Mouse (Mus musculus): ENCODE data around the gene Nxt2. TPM values are rescaled to one million over a fixed set of nuclear protein-coding genes. Genes with fewer than 3 reads are reported as not detected.
A peak's percentile ranks its signal among the peaks of the same experiment; 100 is the strongest.
"Not testable (repeated sequence)": the region's sequence is repeated elsewhere in the genome, so short reads cannot be mapped to it uniquely, and the experiment has no call there.

The Nxt2 gene
- total RNA-seq, 2 experiments from 2014 or later = 29.1 to 29.8 TPM

DNA sequence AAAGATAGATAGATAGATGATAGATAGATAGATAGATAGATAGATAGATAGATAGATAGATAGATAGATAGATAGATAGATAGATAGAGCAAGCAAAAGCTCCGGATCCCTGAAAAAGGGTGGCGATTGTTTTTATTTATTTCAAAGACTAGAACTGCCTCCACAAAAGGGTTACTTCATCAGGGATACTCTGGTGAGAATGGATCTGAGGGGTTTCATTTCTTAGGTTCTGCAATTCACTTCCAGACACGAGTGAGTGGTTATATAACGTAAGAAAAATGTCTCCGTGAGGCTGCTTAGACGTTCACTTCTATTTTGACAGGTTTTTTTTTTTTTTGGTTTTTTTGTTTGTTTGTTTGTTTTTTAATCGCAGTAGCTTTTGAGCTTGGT is 2.2 kb downstream of the Nxt2 start:
- no peak for DNase-seq (ENCODE audit: extremely low spot score in 1 of 2, low spot score in 2 of 2)
- no peak for TF ChIP-seq CTCF (IDR thresholded peaks at IDR 0.05)
- Histone ChIP-seq H3K4me3 (peak overlapping the region; percentile 45), H3K27ac (peak overlapping the region; percentile 83)
- intact Hi-C loops (cut with DNase I) = loop anchor here (5.0 kb wide), 1 partner anchor 84 kb away; no protein-coding TSS in a partner anchor

- DNase-seq (ENCODE audit: extremely low spot score in 1 of 2, low spot score in 2 of 2); H3K4me3 ChIP-seq; H3K27ac ChIP-seq: not testable (repeated sequence)
- intact Hi-C loops (cut with DNase I) = loop anchor here (10.0 kb wide), 1 partner anchor 299 kb away; no protein-coding TSS in a partner anchor
These were observed 9.6 kb downstream of the Nxt2 start for GRCm38 (mm10) chrX:142236146-142236545.

- Histone ChIP-seq H3K27ac (no peak overlapping the region), H3K4me3 (no peak overlapping the region)
- intact Hi-C loops (cut with DNase I) = loop anchor here (10.0 kb wide), 1 partner anchor 298 kb away; no protein-coding TSS in a partner anchor
- no peak for DNase-seq (ENCODE audit: extremely low spot score in 1 of 2, low spot score in 2 of 2)
- peak; percentile 58 for TF ChIP-seq CTCF (IDR thresholded peaks at IDR 0.05)
These were observed 10.5 kb downstream of the Nxt2 start for GRCm38 (mm10) chrX:142237101-142237500.

- Histone ChIP-seq H3K4me3 (no peak overlapping the region), H3K27ac (no peak overlapping the region)
- TF ChIP-seq CTCF (IDR thresholded peaks at IDR 0.05) = no peak
- intact Hi-C loops (cut with DNase I) = no loop called here
- DNase-seq (ENCODE audit: extremely low spot score in 1 of 2, low spot score in 2 of 2) = no peak
These were observed 19.2 kb downstream of the Nxt2 start for GRCm38 (mm10) chrX:142245682-142246327.

DNA sequence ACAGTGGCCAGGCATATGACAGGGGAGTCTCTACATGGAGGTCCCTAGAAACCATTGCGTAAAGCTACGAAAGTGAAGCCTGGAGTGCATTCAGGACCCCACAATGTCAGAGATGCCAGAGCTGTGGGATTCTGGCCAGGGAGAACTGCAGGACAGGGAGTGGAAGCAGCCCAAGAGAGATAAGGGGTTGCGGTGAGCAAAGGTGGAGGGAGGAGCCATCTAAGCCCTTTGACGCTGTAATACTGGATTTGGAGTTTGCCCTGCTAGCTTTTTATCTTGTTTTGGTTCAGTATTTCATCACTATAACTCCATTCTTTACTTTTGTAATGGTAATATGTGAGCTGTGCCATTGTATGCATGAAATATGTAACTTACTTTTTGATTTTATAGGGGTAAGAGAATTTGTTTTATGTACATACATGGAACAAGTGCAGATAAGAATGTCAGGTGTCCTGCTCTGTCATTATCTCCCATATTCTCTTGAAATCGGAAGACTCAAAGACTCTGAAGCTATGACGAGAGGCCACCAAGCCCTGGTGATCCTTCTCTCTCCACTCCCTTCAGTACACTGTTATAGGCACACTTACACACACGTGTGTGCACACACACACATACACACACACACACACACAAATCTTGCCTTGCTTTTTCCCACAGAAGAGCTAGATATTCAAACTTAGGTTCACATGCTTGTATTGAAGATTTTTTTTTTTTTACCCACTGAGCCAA is 23.6 kb downstream of the Nxt2 start:
- intact Hi-C loops (cut with DNase I) = no loop called here
- Histone ChIP-seq H3K4me3 (no peak overlapping the region), H3K27ac (no peak overlapping the region)
- TF ChIP-seq CTCF (IDR thresholded peaks at IDR 0.05) = no peak
- no peak for DNase-seq (ENCODE audit: extremely low spot score in 1 of 2, low spot score in 2 of 2)

DNA sequence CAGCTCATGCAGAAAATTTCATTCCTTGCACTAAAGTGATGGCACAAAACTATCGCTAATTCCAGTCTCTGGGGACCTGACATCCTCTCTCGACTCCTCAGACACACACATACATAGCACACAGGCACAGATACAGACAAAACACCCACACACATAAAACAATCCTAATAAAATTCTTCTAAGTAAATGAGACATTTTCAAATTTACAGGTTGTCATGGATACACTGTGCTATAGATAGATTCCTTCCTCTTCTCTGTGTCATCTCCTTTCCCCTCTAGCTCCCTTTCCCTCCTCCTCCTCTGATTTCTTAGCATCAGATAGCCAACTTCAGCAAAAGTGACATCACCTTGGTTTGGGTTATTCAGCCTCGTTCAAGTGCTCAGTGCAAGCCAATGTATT is 49.5 kb downstream of the Nxt2 start:
- Histone ChIP-seq H3K27ac (no peak overlapping the region), H3K4me3 (no peak overlapping the region)
- no peak for DNase-seq (ENCODE audit: extremely low spot score in 1 of 2, low spot score in 2 of 2)
- TF ChIP-seq CTCF (IDR thresholded peaks at IDR 0.05) = no peak
- intact Hi-C loops (cut with DNase I) = no loop called here

- no peak overlapping the region for H3K27ac ChIP-seq
- TF ChIP-seq CTCF (IDR thresholded peaks at IDR 0.05) = no peak
- no peak for DNase-seq (ENCODE audit: extremely low spot score in 1 of 2, low spot score in 2 of 2)
- no peak overlapping the region for H3K4me3 ChIP-seq
- intact Hi-C loops (cut with DNase I) = no loop called here
These were observed 50.0 kb downstream of the Nxt2 start for GRCm38 (mm10) chrX:142276573-142276972.

GRCm38 (mm10) chrX:142285905-142286304 is 59.3 kb downstream of the Nxt2 start:
- intact Hi-C loops (cut with DNase I) = no loop called here
- DNase-seq (ENCODE audit: extremely low spot score in 1 of 2, low spot score in 2 of 2) = no peak
- no peak for TF ChIP-seq CTCF (IDR thresholded peaks at IDR 0.05)
- Histone ChIP-seq H3K27ac (no peak overlapping the region), H3K4me3 (no peak overlapping the region)

Other genes starting within 250 kb of the Nxt2 start
- under 1 TPM; 0.68 to 0.72 TPM for gene Gucy2f, start 29.8 kb upstream of the Nxt2 start, total RNA-seq (2021)
- gene Kcne1l, start 79.5 kb downstream of the Nxt2 start, total RNA-seq (2021) = 1 to 10 TPM; 2.1 TPM
- 10 to 100 TPM; 63.5 to 69.5 TPM for gene Acsl4, start 163.8 kb downstream of the Nxt2 start, total RNA-seq (2021)